Mouse (Mus musculus) hindbrain, embryonic 16.5 days (tissue): ENCODE measurements around the gene Mlana. TPM values are rescaled to one million over a fixed set of nuclear protein-coding genes. Genes with fewer than 3 reads are reported as not detected.

ENCODE experiments used
- polyA plus RNA-seq: library from polyadenylated mRNA; unstranded; fragments of >200 nt; fragmentation: Nextera tagmentation; extraction: Ambion mirVana; gene quantifications from 2 replicates; pipeline ENCODE4 v1.2.1, GENCODE M21; 2015

The Mlana gene
- polyA plus RNA-seq, 1 experiment from 2014 or later: not detected

Other genes with a start within 250 kb of the Mlana start
- 10.2 and 10.6 TPM in 2 replicates for gene Ric1, start 175.5 kb upstream of the Mlana start, polyA plus RNA-seq
- 10.1 and 11.2 TPM in 2 replicates for gene Ermp1, start 49.4 kb upstream of the Mlana start, polyA plus RNA-seq
- 5.2 and 5.6 TPM in 2 replicates for gene 9930021J03Rik, start 108.2 kb downstream of the Mlana start, polyA plus RNA-seq
- gene Ranbp6, start 115.2 kb downstream of the Mlana start, polyA plus RNA-seq: 44.9 and 48.7 TPM in 2 replicates
- 4.3 and 7.2 TPM in 2 replicates for gene Il33, start 227.3 kb downstream of the Mlana start, polyA plus RNA-seq